Mouse (Mus musculus) cortical plate, adult 2 months (tissue): ENCODE measurements around the gene Nod1.

Experiments
- CTCF ChIP-seq: fragments of 200-500 bp; IDR thresholded peaks from 2 replicates; pipeline ENCODE4 v1.5.1; 2011; ENCODE audit warnings: mild to moderate bottlenecking, control low read depth, low read length; ENCODE audit not compliant: insufficient read depth; ENCODE audit errors: extremely low read depth
- POLR2A ChIP-seq: fragments of 200-500 bp; IDR thresholded peaks from 2 replicates; pipeline ENCODE4 v1.6.1; 2011; ENCODE audit warnings: mild to moderate bottlenecking, low read length, control low read depth; ENCODE audit not compliant: insufficient read depth; ENCODE audit errors: extremely low read depth

- TF ChIP-seq CTCF: no peak
- no peak for TF ChIP-seq POLR2A
These were observed 32.8 kb downstream of the Nod1 start for GRCm38 (mm10) chr6:54939631-54940030.
